Mouse (Mus musculus): Measurements from ENCODE around the gene Rab3b. TPM values are rescaled to one million over a fixed set of nuclear protein-coding genes. Genes with fewer than 3 reads are reported as not detected.

Rab3b gene
- polyA plus RNA-seq, 1 experiment from 2014 or later = 16.6 TPM

DNA sequence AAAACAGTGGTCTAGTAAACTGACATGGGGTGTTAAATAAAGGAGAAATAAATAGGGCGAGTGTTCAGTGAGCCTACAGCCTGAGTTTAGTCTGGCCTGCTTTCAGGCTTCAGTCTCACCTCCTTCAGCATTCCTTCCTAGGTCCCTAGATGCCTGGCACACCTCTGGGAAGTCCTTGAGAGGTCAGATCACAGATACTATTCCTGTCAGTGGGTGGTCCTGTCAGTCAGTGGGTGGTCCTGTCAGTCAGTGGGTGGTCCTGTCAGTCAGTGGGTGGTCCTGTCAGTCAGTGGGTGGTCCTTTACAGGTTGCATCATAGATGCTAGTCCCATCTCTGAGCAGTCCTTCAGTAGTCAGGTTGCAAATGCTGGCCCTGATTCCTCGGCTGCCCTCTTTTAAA lies 110.6 kb downstream of the Rab3b start:
- Histone ChIP-seq H3K4me3 (ENCODE audit: low read length) (no peak overlapping the region), H3K36me3 (ENCODE audit: control insufficient read depth, insufficient read depth, low read length) (no peaks in the 10 kb centered on the region), H3K27me3 (ENCODE audit: control insufficient read depth, insufficient read depth, low read length) (no peaks in the 10 kb centered on the region), H3K27ac (ENCODE audit: low read depth, low read length) (no peak overlapping the region), H3K4me2 (replicated peaks; ENCODE audit: low read depth, low read length) (no peak overlapping the region), H3K9ac (ENCODE audit: low read depth, low read length) (no peak overlapping the region), H3K9me3 (ENCODE audit: control insufficient read depth, low read length) (no peaks in the 10 kb centered on the region), H3K4me1 (ENCODE audit: control insufficient read depth, insufficient read depth, low read length) (no peaks in the 10 kb centered on the region)
- 76% methylated on average over 2 of the region's 2 CpGs for WGBS
- ATAC-seq (ENCODE audit: low FRiP score, low TSS enrichment) = no peak

DNA sequence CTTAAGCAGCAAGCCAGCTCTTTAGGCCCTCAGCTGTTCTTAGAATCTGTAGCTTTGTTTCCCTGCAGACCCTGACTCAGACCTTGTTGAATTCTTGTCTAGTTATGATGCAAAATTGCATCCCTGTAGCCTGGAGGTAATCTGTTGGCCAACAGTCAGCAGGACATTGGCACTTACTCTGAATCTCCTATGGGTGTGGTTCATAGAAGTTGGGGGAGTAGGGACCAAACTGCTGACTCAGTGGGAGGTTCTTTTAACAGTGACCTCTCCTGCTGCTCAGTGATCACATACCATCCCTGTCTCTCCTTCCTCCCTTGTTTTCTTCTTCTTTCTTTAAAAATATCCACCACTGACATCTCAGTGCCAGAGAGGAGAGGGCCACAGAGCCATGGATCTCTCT lies 111.2 kb downstream of the Rab3b start:
- H3K27me3 ChIP-seq (ENCODE audit: control insufficient read depth, insufficient read depth, low read length) = no peaks in the 10 kb centered on the region
- no peaks in the 10 kb centered on the region for H3K36me3 ChIP-seq (ENCODE audit: control insufficient read depth, insufficient read depth, low read length)
- H3K9me3 ChIP-seq (ENCODE audit: control insufficient read depth, low read length) = no peaks in the 10 kb centered on the region
- H3K4me2 ChIP-seq (replicated peaks; ENCODE audit: low read depth, low read length) = no peak overlapping the region
- no peak overlapping the region for H3K9ac ChIP-seq (ENCODE audit: low read depth, low read length)
- H3K4me1 ChIP-seq (ENCODE audit: control insufficient read depth, insufficient read depth, low read length) = no peaks in the 10 kb centered on the region
- H3K27ac ChIP-seq (ENCODE audit: low read depth, low read length) = no peak overlapping the region
- no peak for ATAC-seq (ENCODE audit: low FRiP score, low TSS enrichment)
- H3K4me3 ChIP-seq (ENCODE audit: low read length) = no peak overlapping the region

- Histone ChIP-seq H3K4me2 (replicated peaks; ENCODE audit: low read depth, low read length) (no peak overlapping the region), H3K27ac (ENCODE audit: low read depth, low read length) (no peak overlapping the region), H3K36me3 (ENCODE audit: control insufficient read depth, insufficient read depth, low read length) (no peaks in the 10 kb centered on the region), H3K4me3 (ENCODE audit: low read length) (no peak overlapping the region), H3K4me1 (ENCODE audit: control insufficient read depth, insufficient read depth, low read length) (no peaks in the 10 kb centered on the region), H3K9me3 (ENCODE audit: control insufficient read depth, low read length) (no peaks in the 10 kb centered on the region), H3K9ac (ENCODE audit: low read depth, low read length) (no peak overlapping the region), H3K27me3 (ENCODE audit: control insufficient read depth, insufficient read depth, low read length) (no peaks in the 10 kb centered on the region)
- WGBS = 94% methylated on average over 6 of the region's 6 CpGs
- ATAC-seq (ENCODE audit: low FRiP score, low TSS enrichment) = no peak
Measured at GRCm38 (mm10) chr4:108990571-108990970, 111.7 kb downstream of the Rab3b start.

DNA sequence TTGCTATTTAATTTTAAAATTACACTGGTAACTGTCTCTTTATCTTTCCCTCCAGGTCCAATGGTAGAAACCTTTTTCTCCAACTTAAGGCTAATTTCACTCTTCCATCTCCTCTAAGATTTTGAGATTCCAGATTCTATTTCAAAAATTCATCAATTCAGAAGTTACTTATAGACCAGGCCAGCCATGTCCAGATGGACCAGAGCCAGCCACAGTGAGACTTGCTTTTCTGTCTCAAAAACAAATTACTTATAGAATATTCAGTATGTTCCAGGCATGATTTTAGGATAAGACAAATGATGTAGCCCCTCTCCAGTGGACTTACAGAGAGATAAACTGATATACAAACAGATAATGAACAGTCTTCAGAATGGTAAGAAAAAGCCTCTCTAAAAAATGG lies 112.9 kb downstream of the Rab3b start:
- no peak overlapping the region for H3K4me2 ChIP-seq (replicated peaks; ENCODE audit: low read depth, low read length)
- H3K9me3 ChIP-seq (ENCODE audit: control insufficient read depth, low read length) = no peaks in the 10 kb centered on the region
- H3K4me3 ChIP-seq (ENCODE audit: low read length) = no peak overlapping the region
- H3K36me3 ChIP-seq (ENCODE audit: control insufficient read depth, insufficient read depth, low read length) = no peaks in the 10 kb centered on the region
- no peak for ATAC-seq (ENCODE audit: low FRiP score, low TSS enrichment)
- no peaks in the 10 kb centered on the region for H3K27me3 ChIP-seq (ENCODE audit: control insufficient read depth, insufficient read depth, low read length)
- no peak overlapping the region for H3K27ac ChIP-seq (ENCODE audit: low read depth, low read length)
- no peak overlapping the region for H3K9ac ChIP-seq (ENCODE audit: low read depth, low read length)
- H3K4me1 ChIP-seq (ENCODE audit: control insufficient read depth, insufficient read depth, low read length) = no peaks in the 10 kb centered on the region

Other genes starting within 250 kb of the Rab3b start
- gene 3110021N24Rik, start 159.4 kb upstream of the Rab3b start, polyA plus RNA-seq (2014; fragmentation: Nextera tagmentation; extraction: Ambion mirVana) = 2.1 and 3.3 TPM in 2 replicates
- gene Zfyve9, start 98.3 kb upstream of the Rab3b start, polyA plus RNA-seq (2014; fragmentation: Nextera tagmentation; extraction: Ambion mirVana) = 7.2 and 7.5 TPM in 2 replicates
- gene Btf3l4, start 45.4 kb upstream of the Rab3b start, polyA plus RNA-seq (2014; fragmentation: Nextera tagmentation; extraction: Ambion mirVana) = 199 and 224 TPM in 2 replicates
- 112 and 117 TPM in 2 replicates for gene Txndc12, start 44.5 kb upstream of the Rab3b start, polyA plus RNA-seq (2014; fragmentation: Nextera tagmentation; extraction: Ambion mirVana)
- gene Kti12, start 31.3 kb upstream of the Rab3b start, polyA plus RNA-seq (2014; fragmentation: Nextera tagmentation; extraction: Ambion mirVana) = 66.3 and 68.7 TPM in 2 replicates
- 0.76 and 1.5 TPM in 2 replicates for gene A730015C16Rik, start 30.4 kb upstream of the Rab3b start, polyA plus RNA-seq (2014; fragmentation: Nextera tagmentation; extraction: Ambion mirVana)
- 40.7 and 57.2 TPM in 2 replicates for gene Nrd1, start 121.6 kb downstream of the Rab3b start, polyA plus RNA-seq (2014; fragmentation: Nextera tagmentation; extraction: Ambion mirVana)

All from kidney, embryonic 14.5 days (tissue).